Comparison of ENCODE assay signal across 25 mouse cellular contexts in genomic region chr2:4829489-4830065, GRCm38 (mm10). TPM values are rescaled to one million over a fixed set of nuclear protein-coding genes. Genes with fewer than 3 reads are reported as not detected.
DNase-seq lines count a peak whose midpoint lies in the region; ATAC-seq and TF ChIP-seq lines count a peak whose summit lies in the region.
"Had no signal": no experiment of that assay in that cellular context is flagged by ENCODE, and none has a peak within 500 bp of the region (broad histone marks: within the 10 kb centered on the region; RNA-seq: fewer than 3 reads in every experiment).

No protein-coding gene starts in this region.

- no peaks in the 10 kb centered on the region for H3K9me3 ChIP-seq in embryonic facial prominence, embryonic 11.5 days (replicated peaks; ENCODE audit: control insufficient read depth, low read length)
- no peaks in the 10 kb centered on the region for H3K9me3 ChIP-seq in embryonic facial prominence, embryonic 10.5 days
- H3K9me3 ChIP-seq in lung, embryonic 16.5 days (ENCODE audit: control insufficient read depth, low read length) = no peaks in the 10 kb centered on the region
- H3K9me3 ChIP-seq in forebrain, embryonic 15.5 days = no peaks in the 10 kb centered on the region
- H3K9me3 ChIP-seq: heart, embryonic 12.5 days; hindbrain, embryonic 13.5 days; neural tube, embryonic 15.5 days had no signal

- DNase-seq in embryonic facial prominence, embryonic 11.5 days (ENCODE audit: low spot score) = peak; percentile 32
- no peak for DNase-seq in embryonic facial prominence, embryonic 10.5 days (ENCODE audit: low spot score)
- DNase-seq in lung, adult 2 months = no peak
- peak; percentile 7 to 26 for DNase-seq in lung, postnatal 4 days
- no peak for DNase-seq in thymus, adult 2 months
- DNase-seq in heart, adult 8-10 months (ENCODE audit: low spot score) = no peak
- DNase-seq: adrenal gland, postnatal 36 days; cerebellum, adult 18-20 months; gastrocnemius, adult 2 months; heart, postnatal 14 days; kidney, postnatal 36 days; layer of hippocampus, adult 9-11 months; left cerebral cortex, postnatal 4 days; right cerebral cortex, postnatal 25 days; thymus, postnatal 14 days had no signal

- H3K27ac ChIP-seq in embryonic facial prominence, embryonic 11.5 days (replicated peaks; ENCODE audit: low read depth, low read length) = no peak overlapping the region
- no peak overlapping the region for H3K27ac ChIP-seq in embryonic facial prominence, embryonic 10.5 days (replicated peaks)
- H3K27ac ChIP-seq in lung, embryonic 16.5 days (ENCODE audit: low read length) = peak overlapping the region; percentile 59
- H3K27ac ChIP-seq in thymus, adult 2 months (ENCODE audit: control insufficient read depth, insufficient read depth, low read length) = no peak overlapping the region
- no peak overlapping the region for H3K27ac ChIP-seq in forebrain, embryonic 15.5 days (replicated peaks)
- H3K27ac ChIP-seq: gastrocnemius, adult 2 months; hindbrain, embryonic 13.5 days; left cerebral cortex, adult 2 months; neural tube, embryonic 15.5 days had no signal

- WGBS in embryonic facial prominence, embryonic 11.5 days = 69% methylated on average over 6 of the region's 6 CpGs
- 82% methylated on average over 6 of the region's 6 CpGs for WGBS in embryonic facial prominence, embryonic 10.5 days
- WGBS in lung, embryonic 16.5 days = 53% methylated on average over 6 of the region's 6 CpGs
- 59% methylated on average over 6 of the region's 6 CpGs for WGBS in lung, adult 2 months
- 79% methylated on average over 6 of the region's 6 CpGs for WGBS in thymus, adult 2 months
- WGBS in forebrain, embryonic 15.5 days = 84% methylated on average over 6 of the region's 6 CpGs

- H3K36me3 ChIP-seq in embryonic facial prominence, embryonic 11.5 days (replicated peaks; ENCODE audit: control insufficient read depth, insufficient read depth, low read depth, low read length) = no peaks in the 10 kb centered on the region
- no peaks in the 10 kb centered on the region for H3K36me3 ChIP-seq in embryonic facial prominence, embryonic 10.5 days (replicated peaks)
- H3K36me3 ChIP-seq in lung, embryonic 16.5 days (ENCODE audit: control insufficient read depth, insufficient read depth, low read length) = no peaks in the 10 kb centered on the region
- no peaks in the 10 kb centered on the region for H3K36me3 ChIP-seq in thymus, adult 2 months (ENCODE audit: control insufficient read depth, insufficient read depth, low read length)
- H3K36me3 ChIP-seq in forebrain, embryonic 15.5 days = no peaks in the 10 kb centered on the region
- H3K36me3 ChIP-seq: heart, embryonic 12.5 days; hindbrain, embryonic 13.5 days; neural tube, embryonic 15.5 days had no signal

- TF ChIP-seq POLR2A in lung, adult 2 months (IDR thresholded peaks at IDR 0.05; ENCODE audit: borderline replicate concordance, extremely low read depth, low read depth, low read length) = no peak
- no peak for TF ChIP-seq POLR2A in thymus, adult 2 months (IDR thresholded peaks at IDR 0.05; ENCODE audit: control insufficient read depth, extremely low read depth, insufficient read depth, low read length, poor library complexity)

- no peak for TF ChIP-seq CTCF in lung, adult 2 months (IDR thresholded peaks at IDR 0.05; ENCODE audit: insufficient read depth, low read length)
- TF ChIP-seq CTCF in thymus, adult 2 months (IDR thresholded peaks at IDR 0.05; ENCODE audit: borderline replicate concordance, control insufficient read depth, extremely low read depth, insufficient read depth, low read length, poor library complexity) = no peak

- H3K4me2 ChIP-seq in embryonic facial prominence, embryonic 11.5 days (ENCODE audit: low read depth, low read length) = no peak overlapping the region
- H3K4me2 ChIP-seq in lung, embryonic 16.5 days (ENCODE audit: low read depth, low read length) = no peak overlapping the region
- H3K4me2 ChIP-seq in forebrain, embryonic 15.5 days (replicated peaks) = no peak overlapping the region
- H3K4me2 ChIP-seq: heart, embryonic 12.5 days; hindbrain, embryonic 13.5 days; liver, embryonic 11.5 days; neural tube, embryonic 15.5 days had no signal

- no peaks in the 10 kb centered on the region for H3K4me1 ChIP-seq in embryonic facial prominence, embryonic 11.5 days (ENCODE audit: control insufficient read depth, insufficient read depth, low read length)
- H3K4me1 ChIP-seq in embryonic facial prominence, embryonic 10.5 days = peaks cover 6% of the 10 kb centered on the region; the same call in 1 of the 2 replicates
- peaks cover 7% of the 10 kb centered on the region; the same call in 1 of the 2 replicates for H3K4me1 ChIP-seq in lung, embryonic 16.5 days (replicated peaks; ENCODE audit: control insufficient read depth, insufficient read depth, low read length)
- no peaks in the 10 kb centered on the region for H3K4me1 ChIP-seq in lung, adult 2 months (ENCODE audit: control insufficient read depth, insufficient read depth, low read length)
- H3K4me1 ChIP-seq in thymus, adult 2 months (replicated peaks; ENCODE audit: control insufficient read depth, insufficient read depth, low read length) = no peaks in the 10 kb centered on the region
- H3K4me1 ChIP-seq in forebrain, embryonic 15.5 days = no peaks in the 10 kb centered on the region
- H3K4me1 ChIP-seq: heart, embryonic 12.5 days; hindbrain, embryonic 13.5 days had no signal

- no peaks in the 10 kb centered on the region for H3K27me3 ChIP-seq in embryonic facial prominence, embryonic 11.5 days (ENCODE audit: control insufficient read depth, insufficient read depth, low read length)
- H3K27me3 ChIP-seq in embryonic facial prominence, embryonic 10.5 days (replicated peaks; ENCODE audit: low read depth, poor library complexity, severe bottlenecking) = no peaks in the 10 kb centered on the region; the same call in 1 of the 2 replicates
- H3K27me3 ChIP-seq in lung, embryonic 16.5 days (ENCODE audit: control insufficient read depth, insufficient read depth, low read depth, low read length) = no peaks in the 10 kb centered on the region
- no peaks in the 10 kb centered on the region for H3K27me3 ChIP-seq in thymus, adult 2 months (ENCODE audit: control insufficient read depth, insufficient read depth, low read length)
- H3K27me3 ChIP-seq in forebrain, embryonic 15.5 days = no peaks in the 10 kb centered on the region
- H3K27me3 ChIP-seq: heart, embryonic 12.5 days; hindbrain, embryonic 13.5 days; neural tube, embryonic 15.5 days had no signal

- no peak overlapping the region for H3K4me3 ChIP-seq in embryonic facial prominence, embryonic 11.5 days (ENCODE audit: low read depth, low read length)
- no peak overlapping the region for H3K4me3 ChIP-seq in embryonic facial prominence, embryonic 10.5 days
- no peak overlapping the region for H3K4me3 ChIP-seq in lung, embryonic 16.5 days (ENCODE audit: low read length)
- no peak overlapping the region for H3K4me3 ChIP-seq in lung, adult 2 months (replicated peaks; ENCODE audit: extremely low read depth, low read depth, low read length)
- H3K4me3 ChIP-seq in thymus, adult 2 months (ENCODE audit: control insufficient read depth, insufficient read depth, low read length) = no peak overlapping the region
- no peak overlapping the region for H3K4me3 ChIP-seq in forebrain, embryonic 15.5 days
- H3K4me3 ChIP-seq: gastrocnemius, adult 2 months; heart, embryonic 12.5 days; hindbrain, embryonic 13.5 days; left cerebral cortex, adult 2 months; neural tube, embryonic 15.5 days had no signal

- ATAC-seq in embryonic facial prominence, embryonic 11.5 days (replicated peaks; ENCODE audit: insufficient number of reproducible peaks, low FRiP score, low TSS enrichment, low read depth) = no peak
- peak; percentile 82 for ATAC-seq in lung, embryonic 16.5 days (ENCODE audit: low read depth)
- ATAC-seq in forebrain, embryonic 15.5 days (replicated peaks) = no peak
- ATAC-seq: activated CD4-positive, CD25-positive, alpha-beta regulatory T cell, adult 4 months; inflammation-experienced regulatory T-cells, adult 6 months; midbrain, embryonic 16.5 days had no signal

- H3K9ac ChIP-seq in embryonic facial prominence, embryonic 11.5 days (replicated peaks; ENCODE audit: low read length) = no peak overlapping the region
- H3K9ac ChIP-seq in lung, embryonic 16.5 days (ENCODE audit: low read length) = no peak overlapping the region
- H3K9ac ChIP-seq in forebrain, embryonic 15.5 days (replicated peaks) = no peak overlapping the region
- H3K9ac ChIP-seq: heart, embryonic 12.5 days; hindbrain, embryonic 13.5 days; neural tube, embryonic 15.5 days had no signal

RNA-seq across cellular contexts. Expression of gene Sephs1, which starts 51.8 kb away (rescaled TPM):
- polyA plus RNA-seq in embryonic facial prominence, embryonic 11.5 days (2014; fragmentation: Nextera tagmentation; extraction: Ambion mirVana) = 148 and 156 TPM in 2 replicates
- polyA plus RNA-seq in embryonic facial prominence, embryonic 10.5 days (2016; fragmentation: Nextera tagmentation; extraction: Ambion mirVana) = 124 and 130 TPM in 2 replicates
- 85.6 and 89.5 TPM in 2 replicates for polyA plus RNA-seq in lung, embryonic 16.5 days (2015; fragmentation: Nextera tagmentation; extraction: Ambion mirVana)
- 14.5 and 19.0 TPM in 2 replicates for polyA plus RNA-seq in lung, adult 2 months (2012; rRNA removed)
- 34.4 and 38.0 TPM in 2 replicates for polyA plus RNA-seq in thymus, adult 2 months (2012; rRNA removed)
- polyA plus RNA-seq in forebrain, embryonic 15.5 days (2015; fragmentation: Nextera tagmentation; extraction: Ambion mirVana) = 80.5 and 81.5 TPM in 2 replicates
- total RNA-seq in heart, adult 8-10 months (2022) = 10 to 100 TPM; 10.1 to 15.0 (median 12.0) TPM

Comparison
In these comparisons a context has a peak if more than half of its experiments do, and no peak if none do; other contexts are left out.
1. DNase-seq: peak in embryonic facial prominence, embryonic 11.5 days (single experiment) and lung, postnatal 4 days (2 of 2); none in embryonic facial prominence, embryonic 10.5 days (single experiment), lung, adult 2 months (single experiment), thymus, adult 2 months (single experiment) and heart, adult 8-10 months (single experiment).